Mouse (Mus musculus): Measurements from ENCODE around the gene Dact2.

DNA sequence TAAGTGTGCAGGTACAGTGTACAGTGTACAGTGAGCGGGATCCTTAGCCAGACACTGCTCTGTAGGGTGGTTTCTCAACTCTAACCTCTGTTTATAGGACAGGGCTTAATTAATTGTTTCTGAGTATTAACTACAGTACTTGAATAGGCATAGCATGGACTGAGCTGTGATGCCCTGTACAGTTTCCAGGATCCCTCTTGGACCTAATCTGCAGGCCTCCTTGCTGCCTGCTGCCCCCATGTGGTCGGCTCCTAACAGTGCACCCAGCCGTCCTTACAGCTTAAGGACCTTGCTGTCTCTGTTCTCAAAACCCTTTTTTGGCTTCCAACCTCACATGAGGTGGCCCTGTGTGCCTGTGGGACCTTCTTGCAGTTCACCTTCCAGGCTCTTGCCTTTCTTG lies 2.0 kb upstream of the Dact2 start:
- no peak for TF ChIP-seq POLR2A (IDR thresholded peaks at IDR 0.05; ENCODE audit: low read depth, low read length)
- TF ChIP-seq CTCF (IDR thresholded peaks at IDR 0.05; ENCODE audit: extremely low read depth, insufficient read depth, insufficient read length, insufficient replicate concordance), result 0 out of 2 replicates have a peak, but pooled peaks have one; percentile 34

Data from spleen, adult 2 months (tissue).